Mouse (Mus musculus): ENCODE results near the gene Fzd9.

DNA sequence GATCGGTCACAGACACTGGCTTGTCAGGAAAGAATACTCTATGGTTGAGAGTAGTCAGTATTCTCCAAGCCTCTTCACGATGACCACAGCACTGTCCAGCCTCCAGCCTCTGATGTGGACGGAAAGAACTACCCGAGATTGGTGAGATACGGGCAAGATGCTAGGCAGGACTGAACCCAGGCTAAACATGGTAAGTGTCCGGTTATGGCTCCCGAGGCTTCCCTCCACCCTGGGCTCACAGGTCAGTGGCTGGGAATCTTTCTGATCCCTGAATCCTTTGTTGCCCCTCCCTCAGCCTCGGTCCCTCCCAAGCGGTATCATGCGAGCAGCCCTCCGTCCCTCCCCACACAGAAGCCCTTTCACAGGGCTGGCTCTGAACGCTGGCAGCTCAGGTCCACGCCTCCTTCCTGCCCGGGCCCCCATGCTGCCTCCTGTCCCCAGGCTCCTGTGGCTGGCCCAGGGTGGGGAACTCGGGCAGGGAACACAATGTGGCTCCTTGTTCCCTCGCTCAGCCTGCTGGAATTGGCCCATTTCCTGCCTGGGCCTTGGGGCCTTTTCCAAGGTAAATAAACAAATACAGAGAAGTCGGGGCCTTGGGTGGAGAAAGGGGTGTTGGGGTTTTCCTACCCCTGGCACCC is 13.0 kb upstream of the Fzd9 start:
- TF ChIP-seq POLR2AphosphoS2 (IDR thresholded peaks at IDR 0.05; ENCODE audit: insufficient read length, low read depth) (no peak), MAX (IDR thresholded peaks at IDR 0.05; ENCODE audit: low read depth) (no peak), POLR2A (IDR thresholded peaks at IDR 0.05; ENCODE audit: insufficient read length, low read depth) (no peak), USF1 (IDR thresholded peaks at IDR 0.05; ENCODE audit: low read depth) (no peak), TCF3 (IDR thresholded peaks at IDR 0.05; ENCODE audit: insufficient read length, low read depth) (no peak), CEBPB (IDR thresholded peaks at IDR 0.05; ENCODE audit: insufficient read depth, poor library complexity, severe bottlenecking) (no peak), MYOG (IDR thresholded peaks at IDR 0.05; ENCODE audit: control insufficient read depth in 1 of 3, insufficient read depth in 1 of 3, insufficient read length in 2 of 3, low read depth in 2 of 3) (no peak), E2F4 (IDR thresholded peaks at IDR 0.05; ENCODE audit: insufficient read depth) (no peak), SRF (IDR thresholded peaks at IDR 0.05; ENCODE audit: control insufficient read depth, insufficient read length, low read depth) (no peak), MYOD1 (IDR thresholded peaks at IDR 0.05; ENCODE audit: control insufficient read depth in 1 of 3, insufficient read length in 2 of 3, low read depth in 2 of 3) (no peak)
